Mouse (Mus musculus) testis, adult 2 months (tissue): Measurements from ENCODE around the gene Sclt1.

Source experiments
- CTCF ChIP-seq: fragments of 200-500 bp; IDR thresholded peaks from 2 replicates; pipeline ENCODE4 v1.5.1; 2012; ENCODE audit warnings: low read depth, mild to moderate bottlenecking, inconsistent platforms, low read length, moderate library complexity; ENCODE audit not compliant: control insufficient read depth, insufficient read depth, insufficient replicate concordance
- POLR2A ChIP-seq: fragments of 200-500 bp; IDR thresholded peaks from 2 replicates; pipeline ENCODE4 v1.6.1; 2012; ENCODE audit warnings: low read depth, mild to moderate bottlenecking, inconsistent platforms, low read length, moderate library complexity; ENCODE audit not compliant: control insufficient read depth

GRCm38 (mm10) chr3:41605601-41606329, 136.5 kb downstream of the Sclt1 start:
- TF ChIP-seq POLR2A (no peak), CTCF (no peak)
